Mouse (Mus musculus) ES-Bruce4 (cell line): ENCODE data around the gene Ppp1r13l.

Experiments
- CTCF ChIP-seq: IDR thresholded peaks from one replicate; pipeline ENCODE4 v1.8.1; 2011; ENCODE audit warnings: low read depth, low read length
- POLR2A ChIP-seq: IDR thresholded peaks from one replicate; pipeline ENCODE4 v1.8.1; 2011; ENCODE audit warnings: low read length; ENCODE audit not compliant: insufficient read depth

- TF ChIP-seq CTCF: no peak
- TF ChIP-seq POLR2A: no peak
These were observed 42.9 kb upstream of the Ppp1r13l start for GRCm38 (mm10) chr7:19316451-19317161.
